Mouse (Mus musculus): ENCODE measurements around the gene Rbfox2. TPM values are rescaled to one million over a fixed set of nuclear protein-coding genes. Genes with fewer than 3 reads are reported as not detected.

Gene Rbfox2
- polyA plus RNA-seq, 1 experiment from 2014 or later: 81.5 TPM

- WGBS (ENCODE audit: insufficient replicate concordance): 87% methylated on average over 5 of the region's 5 CpGs
Observed at GRCm38 (mm10) chr15:77243876-77244560, 62.8 kb downstream of the Rbfox2 start.

GRCm38 (mm10) chr15:77240607-77241006 is 66.2 kb downstream of the Rbfox2 start:
- Histone ChIP-seq H3K4me1 (ENCODE audit: control insufficient read depth, insufficient read depth, low read length) (peaks cover 48% of the 10 kb centered on the region), H3K4me2 (no peak overlapping the region), H3K9ac (ENCODE audit: low read depth, low read length) (no peak overlapping the region), H3K9me3 (replicated peaks; ENCODE audit: control insufficient read depth, low read length) (no peaks in the 10 kb centered on the region), H3K27me3 (ENCODE audit: control insufficient read depth, insufficient read depth, low read length) (no peaks in the 10 kb centered on the region), H3K4me3 (ENCODE audit: low read depth, low read length) (no peak overlapping the region), H3K27ac (ENCODE audit: low read depth, low read length) (no peak overlapping the region), H3K36me3 (ENCODE audit: control insufficient read depth, insufficient read depth, low read length) (no peaks in the 10 kb centered on the region)
- 77% methylated on average over 4 of the region's 4 CpGs for WGBS (ENCODE audit: insufficient replicate concordance)
- no peak for ATAC-seq (replicated peaks; ENCODE audit: insufficient number of reproducible peaks, low FRiP score, low TSS enrichment)

More at GRCm38 (mm10) chr15:77243876-77244560, 62.8 kb downstream of the Rbfox2 start:
- Histone ChIP-seq H3K4me1 (ENCODE audit: control insufficient read depth, insufficient read depth, low read length) (peaks cover 34% of the 10 kb centered on the region), H3K9me3 (replicated peaks; ENCODE audit: control insufficient read depth, low read length) (no peaks in the 10 kb centered on the region), H3K27me3 (ENCODE audit: control insufficient read depth, insufficient read depth, low read length) (no peaks in the 10 kb centered on the region), H3K9ac (ENCODE audit: low read depth, low read length) (no peak overlapping the region), H3K36me3 (ENCODE audit: control insufficient read depth, insufficient read depth, low read length) (no peaks in the 10 kb centered on the region), H3K4me3 (ENCODE audit: low read depth, low read length) (no peak overlapping the region), H3K4me2 (no peak overlapping the region), H3K27ac (ENCODE audit: low read depth, low read length) (no peak overlapping the region)
- ATAC-seq (replicated peaks; ENCODE audit: insufficient number of reproducible peaks, low FRiP score, low TSS enrichment): no peak

GRCm38 (mm10) chr15:77239564-77239963 is 67.2 kb downstream of the Rbfox2 start:
- no peaks in the 10 kb centered on the region for H3K9me3 ChIP-seq (replicated peaks; ENCODE audit: control insufficient read depth, low read length)
- no peak overlapping the region for H3K27ac ChIP-seq (ENCODE audit: low read depth, low read length)
- no peak overlapping the region for H3K9ac ChIP-seq (ENCODE audit: low read depth, low read length)
- H3K36me3 ChIP-seq (ENCODE audit: control insufficient read depth, insufficient read depth, low read length): no peaks in the 10 kb centered on the region
- ATAC-seq (replicated peaks; ENCODE audit: insufficient number of reproducible peaks, low FRiP score, low TSS enrichment): no peak
- peaks cover 46% of the 10 kb centered on the region for H3K4me1 ChIP-seq (ENCODE audit: control insufficient read depth, insufficient read depth, low read length)
- H3K4me2 ChIP-seq: no peak overlapping the region
- no peak overlapping the region for H3K4me3 ChIP-seq (ENCODE audit: low read depth, low read length)
- 62% methylated on average over 4 of the region's 4 CpGs for WGBS (ENCODE audit: insufficient replicate concordance)
- H3K27me3 ChIP-seq (ENCODE audit: control insufficient read depth, insufficient read depth, low read length): no peaks in the 10 kb centered on the region

GRCm38 (mm10) chr15:77237661-77238060 is 69.1 kb downstream of the Rbfox2 start:
- Histone ChIP-seq H3K27me3 (ENCODE audit: control insufficient read depth, insufficient read depth, low read length) (no peaks in the 10 kb centered on the region), H3K4me1 (ENCODE audit: control insufficient read depth, insufficient read depth, low read length) (peaks cover 48% of the 10 kb centered on the region), H3K9ac (ENCODE audit: low read depth, low read length) (no peak overlapping the region), H3K27ac (ENCODE audit: low read depth, low read length) (no peak overlapping the region), H3K9me3 (replicated peaks; ENCODE audit: control insufficient read depth, low read length) (no peaks in the 10 kb centered on the region), H3K36me3 (ENCODE audit: control insufficient read depth, insufficient read depth, low read length) (no peaks in the 10 kb centered on the region), H3K4me2 (no peak overlapping the region), H3K4me3 (ENCODE audit: low read depth, low read length) (no peak overlapping the region)
- ATAC-seq (replicated peaks; ENCODE audit: insufficient number of reproducible peaks, low FRiP score, low TSS enrichment): no peak
- 34% methylated on average over 1 of the region's 1 CpGs for WGBS (ENCODE audit: insufficient replicate concordance)

- Histone ChIP-seq H3K4me3 (ENCODE audit: low read depth, low read length) (no peak overlapping the region), H3K27me3 (ENCODE audit: control insufficient read depth, insufficient read depth, low read length) (no peaks in the 10 kb centered on the region), H3K27ac (ENCODE audit: low read depth, low read length) (peak overlapping the region; percentile 46; the same call in 1 of the 2 replicates), H3K4me2 (peak overlapping the region; percentile 9), H3K9ac (ENCODE audit: low read depth, low read length) (no peak overlapping the region), H3K4me1 (ENCODE audit: control insufficient read depth, insufficient read depth, low read length) (peaks cover 54% of the 10 kb centered on the region), H3K9me3 (replicated peaks; ENCODE audit: control insufficient read depth, low read length) (no peaks in the 10 kb centered on the region), H3K36me3 (ENCODE audit: control insufficient read depth, insufficient read depth, low read length) (no peaks in the 10 kb centered on the region)
- ATAC-seq (replicated peaks; ENCODE audit: insufficient number of reproducible peaks, low FRiP score, low TSS enrichment): no peak
- 27% methylated on average over 7 of the region's 7 CpGs for WGBS (ENCODE audit: insufficient replicate concordance)
Observed at GRCm38 (mm10) chr15:77236055-77236567, 70.7 kb downstream of the Rbfox2 start.

GRCm38 (mm10) chr15:77235551-77235950 is 71.3 kb downstream of the Rbfox2 start:
- no peak overlapping the region for H3K9ac ChIP-seq (ENCODE audit: low read depth, low read length)
- H3K4me3 ChIP-seq (ENCODE audit: low read depth, low read length): no peak overlapping the region
- H3K27me3 ChIP-seq (ENCODE audit: control insufficient read depth, insufficient read depth, low read length): no peaks in the 10 kb centered on the region
- no peaks in the 10 kb centered on the region for H3K36me3 ChIP-seq (ENCODE audit: control insufficient read depth, insufficient read depth, low read length)
- H3K27ac ChIP-seq (ENCODE audit: low read depth, low read length): peak overlapping the region; percentile 46; the same call in 1 of the 2 replicates
- 74% methylated on average over 4 of the region's 4 CpGs for WGBS (ENCODE audit: insufficient replicate concordance)
- ATAC-seq (replicated peaks; ENCODE audit: insufficient number of reproducible peaks, low FRiP score, low TSS enrichment): no peak
- H3K4me2 ChIP-seq: peak overlapping the region; percentile 9
- H3K4me1 ChIP-seq (ENCODE audit: control insufficient read depth, insufficient read depth, low read length): peaks cover 54% of the 10 kb centered on the region
- no peaks in the 10 kb centered on the region for H3K9me3 ChIP-seq (replicated peaks; ENCODE audit: control insufficient read depth, low read length)

GRCm38 (mm10) chr15:77234296-77234695 is 72.5 kb downstream of the Rbfox2 start:
- Histone ChIP-seq H3K27ac (ENCODE audit: low read depth, low read length) (peak overlapping the region; percentile 35; the same call in 1 of the 2 replicates), H3K9ac (ENCODE audit: low read depth, low read length) (no peak overlapping the region), H3K4me2 (peak overlapping the region; percentile 5; the same call in 1 of the 2 replicates), H3K9me3 (replicated peaks; ENCODE audit: control insufficient read depth, low read length) (no peaks in the 10 kb centered on the region), H3K4me3 (ENCODE audit: low read depth, low read length) (no peak overlapping the region), H3K4me1 (ENCODE audit: control insufficient read depth, insufficient read depth, low read length) (peaks cover 54% of the 10 kb centered on the region), H3K27me3 (ENCODE audit: control insufficient read depth, insufficient read depth, low read length) (no peaks in the 10 kb centered on the region), H3K36me3 (ENCODE audit: control insufficient read depth, insufficient read depth, low read length) (no peaks in the 10 kb centered on the region)
- no peak for ATAC-seq (replicated peaks; ENCODE audit: insufficient number of reproducible peaks, low FRiP score, low TSS enrichment)
- WGBS (ENCODE audit: insufficient replicate concordance): 32% methylated on average over 4 of the region's 4 CpGs

- H3K4me1 ChIP-seq (ENCODE audit: control insufficient read depth, insufficient read depth, low read length): peaks cover 29% of the 10 kb centered on the region
- H3K9ac ChIP-seq (ENCODE audit: low read depth, low read length): no peak overlapping the region
- no peaks in the 10 kb centered on the region for H3K27me3 ChIP-seq (ENCODE audit: control insufficient read depth, insufficient read depth, low read length)
- H3K9me3 ChIP-seq (replicated peaks; ENCODE audit: control insufficient read depth, low read length): no peaks in the 10 kb centered on the region
- H3K4me3 ChIP-seq (ENCODE audit: low read depth, low read length): no peak overlapping the region
- no peak overlapping the region for H3K27ac ChIP-seq (ENCODE audit: low read depth, low read length)
- H3K4me2 ChIP-seq: no peak overlapping the region
- WGBS (ENCODE audit: insufficient replicate concordance): 73% methylated on average over 3 of the region's 3 CpGs
- H3K36me3 ChIP-seq (ENCODE audit: control insufficient read depth, insufficient read depth, low read length): no peaks in the 10 kb centered on the region
- no peak for ATAC-seq (replicated peaks; ENCODE audit: insufficient number of reproducible peaks, low FRiP score, low TSS enrichment)
Observed at GRCm38 (mm10) chr15:77230144-77230543, 76.7 kb downstream of the Rbfox2 start.
